Mouse (Mus musculus) ES-E14 (cell line): Measurements from ENCODE around the gene Cct4.
A peak's percentile ranks its signal among the peaks of the same experiment; 100 is the strongest.

ENCODE experiments used
- CHD2 ChIP-seq: IDR thresholded peaks from 2 replicates; pipeline ENCODE4 v1.6.1; 2014; ENCODE audit warnings: mild to moderate bottlenecking, low read depth, low read length, inconsistent platforms
- MAFK ChIP-seq: IDR thresholded peaks from 2 replicates; pipeline ENCODE4 v1.6.1; 2014; ENCODE audit warnings: mild to moderate bottlenecking, low read depth, low read length, inconsistent platforms; ENCODE audit not compliant: insufficient read depth

DNA sequence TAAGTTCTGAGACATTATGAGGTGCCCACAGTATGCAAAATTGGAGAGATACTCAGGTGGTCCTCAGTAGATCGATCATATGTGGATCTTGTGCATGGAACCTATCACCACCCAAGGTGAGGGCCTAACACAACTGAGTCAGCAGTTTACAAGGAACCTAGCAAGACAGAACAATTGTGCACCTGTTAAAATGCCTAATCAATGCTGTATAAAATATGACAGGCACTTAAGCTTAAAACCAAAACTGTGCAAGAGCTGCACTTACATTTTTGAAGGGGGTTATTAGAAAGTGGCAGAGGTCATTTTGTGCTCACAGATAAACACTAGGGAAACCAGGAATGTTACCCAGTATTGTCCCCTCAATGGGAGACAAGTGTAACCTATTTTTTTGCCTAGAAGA is 15.0 kb downstream of the Cct4 start:
- TF ChIP-seq MAFK: peak; percentile 54
- no peak for TF ChIP-seq CHD2
